Mouse (Mus musculus) cerebellum, adult 2 months (tissue): ENCODE results near the gene Stard10.

Source experiments
- CTCF ChIP-seq: fragments of 200-500 bp; IDR thresholded peaks from 2 replicates; pipeline ENCODE4 v1.5.1; 2011; ENCODE audit warnings: low read depth, mild to moderate bottlenecking, control low read depth, low read length, moderate library complexity, borderline replicate concordance; ENCODE audit not compliant: insufficient read depth
- POLR2A ChIP-seq: fragments of 200-500 bp; IDR thresholded peaks from 2 replicates; pipeline ENCODE4 v1.6.1; 2011; ENCODE audit warnings: low read length, control low read depth, borderline replicate concordance; ENCODE audit not compliant: insufficient read depth

- TF ChIP-seq CTCF (no peak), POLR2A (no peak)
These were observed 75.1 kb downstream of the Stard10 start for GRCm38 (mm10) chr7:101391909-101392479.
